Mouse (Mus musculus): ENCODE measurements around the gene Robo1.
A peak's percentile ranks its signal among the peaks of the same experiment; 100 is the strongest.

Gene Robo1

DNA sequence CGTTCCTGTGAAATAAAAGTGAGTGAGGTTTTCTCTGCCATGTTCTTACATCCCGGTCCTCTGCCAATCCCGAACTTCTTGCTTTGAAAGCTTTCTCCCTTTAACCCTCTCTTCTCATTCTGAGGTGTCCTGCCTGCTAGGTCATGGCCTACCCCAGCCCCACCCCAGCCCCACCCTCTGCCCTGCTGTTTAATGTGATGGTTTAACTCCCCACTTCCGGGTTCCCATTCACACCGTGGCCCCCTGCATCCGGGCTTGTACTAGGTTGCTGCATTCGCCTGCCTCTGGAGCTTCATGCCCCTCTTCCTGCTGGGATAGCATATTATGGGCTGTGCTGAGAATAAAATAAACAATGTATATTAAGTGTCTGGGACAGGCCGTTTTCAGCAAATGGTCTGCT, 706.4 kb downstream of the Robo1 start:
- DNase-seq = no peak

DNA sequence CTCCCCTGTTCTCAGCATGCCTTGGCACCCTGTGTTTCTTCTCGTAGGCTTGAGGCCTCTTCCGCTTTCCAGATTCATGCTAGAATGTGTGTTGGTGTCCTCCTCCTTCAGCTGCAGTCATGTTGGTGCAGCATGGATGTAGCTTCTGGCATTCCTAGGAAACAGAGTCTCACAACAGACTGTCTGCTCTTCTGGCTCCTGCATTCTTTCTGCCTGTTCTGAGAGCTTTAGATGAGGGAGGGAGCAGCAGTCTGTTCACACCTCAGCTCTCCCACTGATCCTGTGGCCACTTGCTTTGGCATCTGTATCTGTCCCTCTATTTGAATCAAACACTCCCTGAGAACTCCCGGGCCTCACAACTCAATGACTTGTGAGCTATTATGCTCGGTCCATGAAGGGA, 707.9 kb downstream of the Robo1 start:
- DNase-seq = peak; percentile 29

DNA sequence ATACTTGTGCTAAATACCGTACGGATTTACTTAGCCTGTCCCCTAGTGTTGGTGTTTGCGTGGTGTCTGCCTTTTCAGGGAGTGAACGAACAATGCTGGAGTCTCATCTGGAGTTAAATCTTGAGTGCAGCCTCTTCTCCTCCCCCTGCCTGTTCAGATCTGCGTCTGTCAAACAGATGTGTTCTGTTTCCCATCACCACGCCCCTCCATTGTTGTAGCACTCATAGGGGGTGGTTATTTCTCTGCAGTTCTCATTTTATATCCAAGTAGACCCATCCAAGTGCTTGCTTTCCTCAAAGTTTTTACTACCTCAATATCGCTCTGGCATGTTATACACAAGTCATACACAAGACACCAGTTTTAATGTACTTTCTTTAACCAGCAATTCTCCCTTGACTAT, 708.7 kb downstream of the Robo1 start:
- DNase-seq = no peak

DNA sequence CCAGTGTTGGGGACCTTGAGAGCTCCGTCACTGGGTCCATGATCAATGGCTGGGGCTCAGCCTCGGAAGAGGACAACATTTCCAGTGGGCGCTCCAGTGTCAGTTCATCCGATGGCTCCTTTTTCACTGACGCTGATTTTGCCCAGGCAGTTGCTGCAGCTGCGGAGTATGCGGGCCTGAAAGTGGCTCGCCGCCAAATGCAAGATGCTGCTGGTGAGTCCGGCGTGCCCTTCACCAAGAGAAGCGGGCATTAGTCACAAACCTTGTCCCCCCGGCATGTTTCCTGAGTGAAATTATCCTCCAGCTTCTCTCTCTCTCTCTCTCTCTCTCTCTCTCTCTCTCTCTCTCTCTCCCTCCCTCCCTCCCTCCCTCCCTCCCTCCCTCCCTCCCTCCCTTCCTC, 716.2 kb downstream of the Robo1 start:
- no peak for DNase-seq

DNA sequence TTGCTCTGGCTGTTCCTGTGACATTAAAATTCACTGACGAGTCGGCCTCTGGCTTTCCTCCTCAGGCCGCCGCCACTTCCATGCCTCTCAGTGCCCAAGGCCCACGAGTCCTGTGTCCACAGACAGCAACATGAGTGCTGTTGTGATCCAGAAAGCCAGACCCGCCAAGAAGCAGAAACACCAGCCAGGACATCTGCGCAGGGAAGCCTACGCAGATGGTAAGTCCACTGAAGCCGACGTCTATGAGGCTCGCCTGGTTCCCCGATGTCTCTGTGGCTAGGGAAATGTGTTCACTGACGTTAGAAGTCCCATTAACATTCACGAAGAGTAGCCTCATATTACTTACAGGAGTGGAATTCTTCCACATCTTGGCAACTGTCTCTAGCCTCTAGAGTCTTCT, 719.6 kb downstream of the Robo1 start:
- no peak for DNase-seq

DNA sequence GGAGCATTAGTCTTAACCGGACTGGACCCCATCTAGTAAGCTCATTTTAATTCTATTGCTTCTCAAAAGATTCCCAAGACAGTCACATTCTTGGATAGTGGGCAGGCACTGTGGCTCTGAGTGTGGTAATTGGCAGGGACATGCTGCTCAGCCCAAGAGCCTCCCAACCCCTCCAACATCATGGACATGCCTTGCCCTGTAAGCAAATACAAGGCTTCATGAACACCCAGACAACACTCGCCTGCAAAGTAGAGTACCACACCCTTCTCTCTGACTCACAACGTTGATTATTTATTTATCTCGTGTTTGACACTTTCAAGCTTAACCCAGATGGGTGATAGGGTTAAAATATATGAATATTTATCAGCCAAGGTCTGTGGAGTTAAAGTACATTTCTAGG, 722.9 kb downstream of the Robo1 start:
- DNase-seq = no peak

DNA sequence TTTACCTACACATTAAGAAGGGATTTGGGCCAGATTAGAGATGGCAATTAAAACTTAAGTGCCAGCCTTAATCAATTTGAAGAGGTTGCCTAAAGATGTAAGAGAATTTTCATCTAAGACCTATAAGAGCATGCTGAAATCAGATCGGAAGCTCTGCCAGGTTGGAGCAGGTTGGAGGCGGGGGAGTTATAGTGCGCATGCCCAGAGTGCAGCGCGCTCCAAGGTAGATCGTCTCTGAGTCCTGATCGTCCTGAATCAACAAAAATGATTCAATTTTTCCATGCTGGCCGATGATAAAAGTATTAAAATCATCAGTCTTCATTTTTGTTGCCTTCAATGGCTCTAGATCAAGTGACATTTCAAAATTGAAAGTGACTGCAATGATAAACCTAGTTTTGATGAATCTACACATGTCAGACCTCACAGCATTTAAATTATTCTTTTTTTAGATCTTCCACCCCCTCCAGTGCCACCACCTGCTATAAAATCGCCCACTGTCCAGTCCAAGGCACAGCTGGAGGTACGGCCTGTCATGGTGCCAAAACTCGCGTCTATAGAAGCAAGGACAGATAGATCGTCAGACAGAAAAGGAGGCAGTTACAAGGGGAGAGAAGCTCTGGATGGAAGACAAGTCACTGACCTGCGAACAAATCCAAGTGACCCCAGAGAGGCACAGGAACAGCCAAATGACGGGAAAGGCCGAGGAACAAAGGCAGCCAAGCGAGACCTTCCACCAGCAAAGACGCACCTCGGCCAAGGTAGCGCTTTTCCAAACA, 727.3 kb downstream of the Robo1 start:
- DNase-seq = peak; percentile 34

DNA sequence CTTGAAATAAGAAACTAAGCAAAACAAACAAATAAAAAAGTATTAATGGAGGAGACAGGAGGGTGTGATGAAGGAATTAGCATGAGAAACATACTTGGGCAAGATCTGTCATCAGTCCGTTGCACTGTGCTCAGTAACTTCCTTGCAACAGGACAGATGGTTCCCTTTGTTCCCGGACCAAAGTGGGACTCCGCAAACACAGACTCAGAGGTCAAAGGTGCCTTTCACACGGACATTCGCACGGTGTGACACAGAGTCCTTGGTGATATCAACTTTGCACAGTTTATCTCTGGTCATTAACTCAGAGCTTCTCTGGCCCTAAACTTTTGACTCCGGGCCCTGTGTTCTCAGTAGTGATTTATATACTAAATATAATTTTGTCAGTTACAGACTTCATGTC, 730.4 kb downstream of the Robo1 start:
- DNase-seq = no peak

DNA sequence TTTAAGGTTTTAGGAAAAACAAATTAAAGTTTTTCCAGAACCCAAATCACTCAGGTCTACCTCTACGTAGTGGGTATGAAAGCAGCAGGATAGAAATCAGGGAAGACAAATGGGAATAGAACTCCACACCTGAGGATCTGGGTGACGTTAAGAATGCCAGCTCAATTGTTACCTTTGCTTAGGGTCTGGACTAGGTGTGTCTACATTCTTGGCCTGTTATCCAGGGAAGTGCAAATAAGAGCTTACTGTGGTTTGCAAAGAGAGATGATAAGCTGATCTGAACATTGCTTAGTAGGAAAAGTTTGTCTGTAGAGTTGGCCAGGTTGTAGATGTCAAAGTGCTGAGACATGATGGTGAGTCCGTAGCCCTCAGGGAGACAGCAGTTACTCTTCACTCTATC, 754.4 kb downstream of the Robo1 start:
- DNase-seq = no peak

DNA sequence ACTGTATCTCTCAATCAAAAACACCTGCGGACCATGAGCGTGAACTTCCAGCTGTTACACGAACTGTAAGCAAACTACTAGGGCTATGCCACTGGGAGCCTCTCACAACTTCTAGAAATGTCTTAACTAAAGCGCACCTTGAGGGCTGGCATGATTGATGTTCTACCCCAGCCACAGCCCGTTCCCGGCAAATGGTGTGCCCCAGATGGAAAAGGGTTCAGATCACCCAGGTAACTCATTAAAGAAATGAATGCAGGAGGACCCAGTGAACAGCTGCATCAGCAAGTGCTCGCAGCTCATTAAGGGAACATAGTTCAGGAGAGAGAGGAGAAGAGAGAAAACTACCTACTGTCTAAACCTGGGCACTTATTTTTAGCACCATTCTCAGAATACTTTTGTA, 759.7 kb downstream of the Robo1 start:
- DNase-seq = no peak

DNA sequence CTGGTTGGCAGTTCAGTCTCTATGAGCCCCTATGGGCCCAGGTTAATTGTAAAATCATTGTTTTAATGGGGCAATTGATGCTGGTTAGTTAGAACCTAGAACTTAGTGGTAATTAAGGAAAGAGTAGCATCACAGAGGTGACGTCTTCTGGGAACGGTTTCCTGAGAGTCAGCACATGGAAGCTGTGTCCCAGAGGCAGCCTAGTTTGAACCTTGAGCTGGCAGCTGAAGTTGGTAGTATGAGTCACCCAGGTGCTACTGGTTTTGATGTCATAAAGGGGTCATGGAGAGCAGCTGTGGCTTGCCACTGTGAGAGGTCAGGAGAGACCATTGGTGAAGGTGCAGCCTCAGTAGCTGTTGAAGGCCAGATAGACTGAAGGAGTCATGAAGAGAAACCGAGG, 763.9 kb downstream of the Robo1 start:
- DNase-seq = no peak

DNA sequence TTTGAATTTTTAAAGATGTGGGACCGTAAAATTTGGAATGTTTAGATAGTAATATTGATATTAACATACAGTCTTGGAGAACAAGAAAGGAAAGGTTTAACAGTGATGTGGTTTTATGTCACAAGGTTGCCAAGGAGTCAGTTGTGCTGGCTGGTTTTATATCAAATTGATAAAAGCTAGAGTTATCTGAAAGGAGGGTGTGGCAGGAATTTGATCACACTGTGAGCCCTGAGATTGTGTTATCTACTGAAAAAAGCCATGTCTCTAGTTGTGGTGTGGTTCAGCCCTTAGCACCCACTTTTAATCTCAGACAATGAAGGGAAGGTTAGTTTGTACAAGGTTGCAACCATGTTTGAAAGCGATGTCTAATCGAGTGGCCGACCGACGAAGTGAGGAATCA, 764.8 kb downstream of the Robo1 start:
- no peak for DNase-seq

DNA sequence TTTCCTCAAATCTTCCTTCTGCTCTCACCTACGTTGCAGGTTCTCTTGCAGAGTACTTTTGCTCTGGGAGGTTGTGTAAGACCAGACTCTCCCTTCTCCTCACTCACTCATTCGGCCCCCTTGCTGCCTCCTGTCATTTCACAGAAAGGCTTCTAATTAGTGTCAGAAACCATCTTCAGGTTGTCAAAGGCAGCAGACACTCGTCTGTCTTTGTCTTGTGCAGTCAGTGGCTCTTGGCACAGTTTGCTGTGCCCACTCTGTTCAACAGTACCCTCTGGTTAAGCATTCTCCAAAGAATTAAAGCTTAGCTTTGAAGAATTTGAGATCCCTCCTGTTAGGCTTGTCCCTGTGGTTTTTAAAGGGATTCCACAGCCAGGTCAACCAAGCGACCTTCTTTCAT, 774.3 kb downstream of the Robo1 start:
- DNase-seq = no peak

DNA sequence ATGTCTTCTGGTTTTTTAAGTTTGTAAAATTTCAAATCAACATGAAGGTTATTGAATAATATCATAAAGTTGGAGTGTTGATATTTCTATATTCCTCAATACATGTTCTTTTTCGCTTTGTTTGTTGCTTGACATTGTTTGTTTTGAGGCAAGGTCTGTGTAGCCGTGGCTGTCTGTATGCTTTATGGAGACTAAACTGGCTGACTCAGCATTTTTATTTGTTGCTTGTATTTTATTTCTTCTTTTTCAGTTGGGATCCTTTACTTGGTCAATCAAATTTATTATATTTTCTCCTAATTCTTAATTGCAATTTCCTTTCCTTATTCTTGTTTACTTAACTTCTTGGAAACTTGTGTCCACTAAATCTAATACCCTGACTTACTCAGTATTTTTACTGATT, 775.0 kb downstream of the Robo1 start:
- no peak for DNase-seq

All from layer of hippocampus, adult 9-11 months (tissue).